Mouse (Mus musculus): Measurements from ENCODE around the gene Agfg2. TPM values are rescaled to one million over a fixed set of nuclear protein-coding genes. Genes with fewer than 3 reads are reported as not detected.

Gene Agfg2
- polyA plus RNA-seq, 1 experiment from 2014 or later, result 22.2 TPM

DNA sequence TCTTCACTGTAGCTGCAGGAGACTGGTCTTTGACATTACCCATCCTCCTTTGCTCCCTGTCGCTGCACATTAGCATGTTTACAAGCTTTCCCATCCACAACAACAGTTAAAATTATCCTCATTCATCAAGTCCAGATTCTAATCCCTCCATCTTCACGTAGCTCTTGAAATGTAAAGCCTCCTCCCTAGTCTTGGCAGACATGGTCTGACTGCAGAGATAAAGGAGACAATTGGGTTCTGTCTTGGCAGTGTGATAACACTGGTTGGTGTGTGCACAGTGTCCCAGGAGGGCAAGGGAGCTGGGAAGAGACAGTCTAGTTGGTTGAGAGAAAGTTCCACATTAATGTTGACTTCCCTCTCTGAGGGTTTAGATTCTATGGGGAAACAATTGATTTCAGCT is 15.3 kb upstream of the Agfg2 start:
- Histone ChIP-seq H3K4me2 (replicated peaks) (no peak overlapping the region), H3K4me1 (no peaks in the 10 kb centered on the region), H3K9ac (no peak overlapping the region), H3K36me3 (no peaks in the 10 kb centered on the region), H3K27me3 (no peaks in the 10 kb centered on the region), H3K27ac (no peak overlapping the region), H3K9me3 (0 out of 2 replicates have a peak, but pooled peaks cover 2% of the 10 kb centered on the region), H3K4me3 (no peak overlapping the region)
- no peak for ATAC-seq (ENCODE audit: insufficient number of reproducible peaks, insufficient read depth, low FRiP score, low TSS enrichment)
- 72% methylated on average over 2 of the region's 2 CpGs for WGBS

GRCm38 (mm10) chr5:137699080-137699479 is 14.6 kb upstream of the Agfg2 start:
- H3K4me3 ChIP-seq, result no peak overlapping the region
- H3K9ac ChIP-seq, result no peak overlapping the region
- 0 out of 2 replicates have a peak, but pooled peaks cover 2% of the 10 kb centered on the region for H3K9me3 ChIP-seq
- 75% methylated on average over 3 of the region's 3 CpGs for WGBS
- no peak for ATAC-seq (ENCODE audit: insufficient number of reproducible peaks, insufficient read depth, low FRiP score, low TSS enrichment)
- H3K27me3 ChIP-seq, result no peaks in the 10 kb centered on the region
- no peaks in the 10 kb centered on the region for H3K4me1 ChIP-seq
- no peak overlapping the region for H3K4me2 ChIP-seq (replicated peaks)
- H3K36me3 ChIP-seq, result no peaks in the 10 kb centered on the region
- H3K27ac ChIP-seq, result no peak overlapping the region

DNA sequence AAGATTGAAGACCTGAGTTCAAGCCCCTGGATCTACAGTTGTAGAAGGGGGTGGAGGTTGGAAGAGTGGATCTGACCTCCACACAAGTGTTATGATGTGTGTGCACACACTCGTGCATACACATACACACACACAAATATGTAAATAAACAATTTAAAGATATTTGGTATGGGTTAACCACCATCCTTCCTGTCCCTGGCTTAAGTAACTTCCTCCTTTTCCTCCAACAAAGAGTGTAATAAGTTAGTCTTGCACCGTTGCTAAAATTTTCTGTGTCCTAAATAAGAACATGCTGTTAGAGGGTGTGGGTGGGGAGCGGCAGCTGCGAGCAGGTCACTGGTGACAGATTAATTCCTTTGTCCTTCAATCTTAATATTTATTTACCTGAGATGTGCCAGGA is 11.4 kb upstream of the Agfg2 start:
- H3K4me3 ChIP-seq, result no peak overlapping the region
- H3K9ac ChIP-seq, result no peak overlapping the region
- H3K4me2 ChIP-seq (replicated peaks), result no peak overlapping the region
- 85% methylated on average over 4 of the region's 4 CpGs for WGBS
- no peaks in the 10 kb centered on the region for H3K4me1 ChIP-seq
- H3K27me3 ChIP-seq, result no peaks in the 10 kb centered on the region
- H3K36me3 ChIP-seq, result no peaks in the 10 kb centered on the region
- no peak for ATAC-seq (ENCODE audit: insufficient number of reproducible peaks, insufficient read depth, low FRiP score, low TSS enrichment)
- H3K9me3 ChIP-seq, result no peaks in the 10 kb centered on the region
- no peak overlapping the region for H3K27ac ChIP-seq

- H3K4me1 ChIP-seq, result no peaks in the 10 kb centered on the region
- H3K4me2 ChIP-seq (replicated peaks), result no peak overlapping the region
- no peak overlapping the region for H3K4me3 ChIP-seq
- H3K27ac ChIP-seq, result no peak overlapping the region
- no peaks in the 10 kb centered on the region for H3K9me3 ChIP-seq
- no peak for ATAC-seq (ENCODE audit: insufficient number of reproducible peaks, insufficient read depth, low FRiP score, low TSS enrichment)
- H3K9ac ChIP-seq, result no peak overlapping the region
- no peaks in the 10 kb centered on the region for H3K36me3 ChIP-seq
- 69% methylated on average over 3 of the region's 3 CpGs for WGBS
- H3K27me3 ChIP-seq, result no peaks in the 10 kb centered on the region
Observed at GRCm38 (mm10) chr5:137694796-137695195, 10.3 kb upstream of the Agfg2 start.

DNA sequence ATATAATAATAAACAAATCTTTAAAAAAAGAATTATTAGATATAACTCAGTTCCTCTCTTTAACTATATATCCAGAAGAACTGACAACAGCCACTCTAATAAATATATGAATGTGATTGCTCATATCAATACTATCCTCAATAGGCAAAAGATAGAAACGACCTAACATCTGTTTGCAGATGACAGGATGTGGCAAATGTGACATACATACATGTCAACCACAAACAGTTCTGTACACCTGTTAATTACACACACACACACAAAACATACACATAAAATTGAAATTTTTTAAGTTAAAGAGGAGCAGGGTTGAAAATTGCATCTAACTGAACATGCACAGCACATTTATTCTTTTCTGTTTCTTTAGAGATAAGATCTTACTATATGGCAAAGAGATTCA is 7.4 kb upstream of the Agfg2 start:
- Histone ChIP-seq H3K36me3 (no peaks in the 10 kb centered on the region), H3K4me3 (no peak overlapping the region), H3K4me2 (replicated peaks) (no peak overlapping the region), H3K9me3 (no peaks in the 10 kb centered on the region), H3K27me3 (no peaks in the 10 kb centered on the region), H3K27ac (no peak overlapping the region), H3K9ac (no peak overlapping the region), H3K4me1 (no peaks in the 10 kb centered on the region)
- 80% methylated on average over 1 of the region's 1 CpGs for WGBS
- no peak for ATAC-seq (ENCODE audit: insufficient number of reproducible peaks, insufficient read depth, low FRiP score, low TSS enrichment)

GRCm38 (mm10) chr5:137690531-137690930 is 6.0 kb upstream of the Agfg2 start:
- Histone ChIP-seq H3K36me3 (no peaks in the 10 kb centered on the region), H3K4me2 (replicated peaks) (no peak overlapping the region), H3K9ac (no peak overlapping the region), H3K4me3 (no peak overlapping the region), H3K27ac (no peak overlapping the region), H3K4me1 (no peaks in the 10 kb centered on the region), H3K9me3 (no peaks in the 10 kb centered on the region), H3K27me3 (no peaks in the 10 kb centered on the region)
- 56% methylated on average over 9 of the region's 9 CpGs for WGBS
- ATAC-seq (ENCODE audit: insufficient number of reproducible peaks, insufficient read depth, low FRiP score, low TSS enrichment), result no peak

DNA sequence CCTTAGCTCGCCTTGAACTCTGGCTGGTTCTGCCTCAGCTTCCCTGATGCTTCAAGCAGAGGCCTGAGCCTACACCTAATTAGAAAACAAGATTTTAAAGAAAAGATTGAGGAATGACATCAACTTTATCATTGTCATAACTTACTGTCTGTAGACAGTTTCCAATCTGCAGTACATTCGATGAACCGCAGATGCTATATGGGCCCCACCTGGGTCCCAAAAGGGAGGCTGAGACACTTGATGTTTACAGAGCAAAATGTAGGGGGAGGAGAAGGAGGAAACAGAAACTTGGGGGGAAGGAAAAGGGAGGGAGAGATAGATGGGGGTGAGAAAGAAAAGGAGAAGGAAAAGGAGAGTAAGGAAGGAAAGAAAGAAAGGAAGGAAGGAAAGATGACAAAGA is 5.4 kb upstream of the Agfg2 start:
- H3K9ac ChIP-seq, result no peak overlapping the region
- WGBS, result 90% methylated on average over 3 of the region's 3 CpGs
- no peak for ATAC-seq (ENCODE audit: insufficient number of reproducible peaks, insufficient read depth, low FRiP score, low TSS enrichment)

GRCm38 (mm10) chr5:137686127-137686790 is 1.7 kb upstream of the Agfg2 start:
- Histone ChIP-seq H3K4me3 (no peak overlapping the region), H3K9ac (no peak overlapping the region), H3K4me2 (replicated peaks) (no peak overlapping the region), H3K27me3 (no peaks in the 10 kb centered on the region), H3K4me1 (peaks cover 20% of the 10 kb centered on the region), H3K9me3 (no peaks in the 10 kb centered on the region), H3K27ac (no peak overlapping the region), H3K36me3 (no peaks in the 10 kb centered on the region)
- no peak for ATAC-seq (ENCODE audit: insufficient number of reproducible peaks, insufficient read depth, low FRiP score, low TSS enrichment)
- 81% methylated on average over 6 of the region's 6 CpGs for WGBS

More for the DNA sequence above, 5.4 kb upstream of the Agfg2 start:
- H3K9me3 ChIP-seq, result no peaks in the 10 kb centered on the region
- H3K4me3 ChIP-seq, result no peak overlapping the region
- no peak overlapping the region for H3K4me2 ChIP-seq (replicated peaks)
- H3K36me3 ChIP-seq, result no peaks in the 10 kb centered on the region
- H3K4me1 ChIP-seq, result no peaks in the 10 kb centered on the region
- no peaks in the 10 kb centered on the region for H3K27me3 ChIP-seq
- H3K27ac ChIP-seq, result no peak overlapping the region

- no peak overlapping the region for H3K27ac ChIP-seq
Observed at GRCm38 (mm10) chr5:137685653-137686052, 1.1 kb upstream of the Agfg2 start.

GRCm38 (mm10) chr5:137683388-137684293 is 885 bp downstream of the Agfg2 start:
- peaks cover 20% of the 10 kb centered on the region for H3K4me1 ChIP-seq
- peak overlapping the region; percentile 73 for H3K9ac ChIP-seq
- H3K27me3 ChIP-seq, result no peaks in the 10 kb centered on the region
- WGBS, result 15% methylated on average over 28 of the region's 28 CpGs
- H3K4me2 ChIP-seq (replicated peaks), result peak overlapping the region; percentile 98
- H3K36me3 ChIP-seq, result no peaks in the 10 kb centered on the region
- H3K27ac ChIP-seq, result peak overlapping the region; percentile 75; the same call in 1 of the 2 replicates
- no peak for ATAC-seq (ENCODE audit: insufficient number of reproducible peaks, insufficient read depth, low FRiP score, low TSS enrichment)
- peak overlapping the region; percentile 76 for H3K4me3 ChIP-seq
- no peaks in the 10 kb centered on the region for H3K9me3 ChIP-seq

More at GRCm38 (mm10) chr5:137685653-137686052, 1.1 kb upstream of the Agfg2 start:
- peaks cover 20% of the 10 kb centered on the region for H3K4me1 ChIP-seq
- no peak for ATAC-seq (ENCODE audit: insufficient number of reproducible peaks, insufficient read depth, low FRiP score, low TSS enrichment)
- H3K36me3 ChIP-seq, result no peaks in the 10 kb centered on the region
- peak overlapping the region; percentile 98; the same call in 1 of the 2 replicates for H3K4me2 ChIP-seq (replicated peaks)
- no peak overlapping the region for H3K9ac ChIP-seq
- no peaks in the 10 kb centered on the region for H3K9me3 ChIP-seq
- no peaks in the 10 kb centered on the region for H3K27me3 ChIP-seq
- 94% methylated on average over 3 of the region's 3 CpGs for WGBS
- H3K4me3 ChIP-seq, result no peak overlapping the region

DNA sequence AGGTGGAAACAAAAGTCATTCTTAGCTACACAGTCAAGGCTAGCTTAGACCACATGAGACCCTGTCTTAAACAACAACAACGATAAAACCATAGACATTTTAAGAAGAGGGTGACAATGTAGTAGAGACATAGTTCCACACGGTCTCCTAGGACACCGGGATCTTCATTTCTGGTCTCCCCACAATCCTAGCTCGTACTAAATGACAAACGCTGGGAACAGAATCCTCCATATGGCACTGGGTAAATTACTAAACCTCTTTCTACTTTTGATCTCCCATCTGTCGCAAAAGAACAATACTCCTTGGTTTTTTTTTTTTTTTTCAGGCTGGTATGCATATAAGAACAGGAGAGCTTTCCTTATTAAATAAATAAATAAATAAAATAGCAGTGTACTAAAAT is 2.0 kb downstream of the Agfg2 start:
- H3K9me3 ChIP-seq, result no peaks in the 10 kb centered on the region
- H3K27me3 ChIP-seq, result no peaks in the 10 kb centered on the region
- no peak overlapping the region for H3K27ac ChIP-seq
- no peak for ATAC-seq (ENCODE audit: insufficient number of reproducible peaks, insufficient read depth, low FRiP score, low TSS enrichment)
- no peak overlapping the region for H3K9ac ChIP-seq
- no peak overlapping the region for H3K4me2 ChIP-seq (replicated peaks)
- WGBS, result 84% methylated on average over 6 of the region's 6 CpGs
- no peaks in the 10 kb centered on the region for H3K36me3 ChIP-seq
- H3K4me3 ChIP-seq, result no peak overlapping the region
- peaks cover 20% of the 10 kb centered on the region for H3K4me1 ChIP-seq

DNA sequence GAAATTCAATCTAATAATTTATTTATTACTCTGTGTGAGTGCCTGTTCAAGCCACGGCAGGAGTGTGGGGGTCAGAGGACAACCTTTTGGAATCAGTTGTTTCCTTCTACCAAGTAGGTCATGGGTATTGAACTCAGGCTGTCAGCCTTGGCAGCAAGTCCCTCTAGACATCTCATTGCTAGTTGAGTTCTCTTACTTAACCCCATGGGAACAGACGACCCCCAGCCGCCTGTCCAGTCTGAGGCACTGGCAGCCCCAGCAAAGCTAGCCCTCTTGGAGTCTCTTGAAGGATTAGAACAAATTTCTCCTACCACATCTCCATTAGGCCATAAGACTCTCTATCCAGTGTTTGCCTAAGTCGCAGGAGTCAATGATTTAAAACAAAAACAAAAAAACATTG is 4.8 kb downstream of the Agfg2 start:
- H3K27me3 ChIP-seq, result no peaks in the 10 kb centered on the region
- H3K4me2 ChIP-seq (replicated peaks), result no peak overlapping the region
- no peak overlapping the region for H3K4me3 ChIP-seq
- WGBS, result 88% methylated on average over 4 of the region's 4 CpGs
- H3K9me3 ChIP-seq, result no peaks in the 10 kb centered on the region
- H3K27ac ChIP-seq, result no peak overlapping the region
- peaks cover 20% of the 10 kb centered on the region for H3K4me1 ChIP-seq
- no peak overlapping the region for H3K9ac ChIP-seq
- H3K36me3 ChIP-seq, result no peaks in the 10 kb centered on the region
- ATAC-seq (ENCODE audit: insufficient number of reproducible peaks, insufficient read depth, low FRiP score, low TSS enrichment), result no peak

Measured in embryonic facial prominence, embryonic 12.5 days (tissue).